Mouse (Mus musculus) forebrain, postnatal 0 days (tissue): Measurements from ENCODE around the gene Haus2. TPM values are rescaled to one million over a fixed set of nuclear protein-coding genes. Genes with fewer than 3 reads are reported as not detected.

ENCODE experiments used
- ATAC-seq: fragments of 200-750 bp; cut with Nextera tagmentation; 2 replicates; pipeline ENCODE4 v1.8.0; 2017; ENCODE audit warnings: mild to moderate bottlenecking, moderate library complexity
- DNase-seq: peaks from one replicate; pipeline ENCODE4 v3.0.0-alpha.2; 2015
- H3K27ac ChIP-seq: fragments of 300-500 bp; sonication (generic); 2 replicates; pipeline ENCODE4 v1.5.1; 2014; ENCODE audit warnings: low read depth, mild to moderate bottlenecking, antibody characterized with exemption, low read length, moderate library complexity, mixed read lengths
- H3K27me3 ChIP-seq: fragments of 300-500 bp; sonication (generic); 2 replicates; pipeline ENCODE4 v1.6.1; 2014; ENCODE audit warnings: mild to moderate bottlenecking, low read length, mixed read lengths; ENCODE audit not compliant: insufficient read depth
- H3K36me3 ChIP-seq: fragments of 300-500 bp; sonication (generic); 2 replicates; pipeline ENCODE4 v1.6.1; 2014; ENCODE audit warnings: mild to moderate bottlenecking, moderate library complexity; ENCODE audit not compliant: insufficient read depth
- H3K4me1 ChIP-seq: fragments of 300-500 bp; sonication (generic); 2 replicates; pipeline ENCODE4 v1.6.1; 2014; ENCODE audit warnings: antibody characterized with exemption; ENCODE audit not compliant: insufficient read depth
- H3K4me2 ChIP-seq: fragments of 300-500 bp; sonication (generic); 2 replicates; pipeline ENCODE4 v1.6.1; 2014; ENCODE audit warnings: low read depth, mild to moderate bottlenecking, moderate library complexity
- H3K4me3 ChIP-seq: fragments of 300-500 bp; sonication (generic); 2 replicates; pipeline ENCODE4 v1.5.1; 2014; ENCODE audit warnings: low read depth, low read length, mixed read lengths
- H3K9ac ChIP-seq: fragments of 300-500 bp; sonication (generic); 2 replicates; pipeline ENCODE4 v1.6.1; 2014; ENCODE audit warnings: mild to moderate bottlenecking
- H3K9me3 ChIP-seq: fragments of 300-500 bp; sonication (generic); 2 replicates; pipeline ENCODE4 v1.6.1; 2016; ENCODE audit warnings: low read length
- CTCF ChIP-seq: sonication (generic); IDR thresholded peaks from 2 replicates; pipeline ENCODE4 v1.5.1; 2016; ENCODE audit warnings: antibody characterized with exemption, control low read depth, low read depth
- WGBS: fragments of 180-500 bp; shearing (Covaris S2); extraction: QIAGEN DNeasy Blood & Tissue Kit; methylation state at CpG from one replicate; pipeline ENCODE4 v1.1.7; 2014; 5-methylcytosine and 5-hydroxymethylcytosine counted together
- polyA plus RNA-seq: library from polyadenylated mRNA; unstranded; fragments of >200 nt; fragmentation: Nextera tagmentation; extraction: Ambion mirVana; gene quantifications from 2 replicates; pipeline ENCODE4 v1.2.1, GENCODE M21; 2015
- total RNA-seq: library from RNA; depleted of rRNA; stranded (reverse); fragments of >200 nt; gene quantifications from 2 replicates; pipeline ENCODE4 v1.2.3, GENCODE M21; 2014

Haus2 gene
- total and polyA plus RNA-seq, 2 experiments from 2014 or later, result 30.6 to 36.8 TPM

- Histone ChIP-seq H3K27me3 (no peaks in the 10 kb centered on the region), H3K36me3 (peaks cover 34% of the 10 kb centered on the region), H3K4me3 (no peak overlapping the region), H3K4me2 (no peak overlapping the region), H3K9me3 (no peaks in the 10 kb centered on the region), H3K4me1 (no peaks in the 10 kb centered on the region), H3K9ac (no peak overlapping the region), H3K27ac (no peak overlapping the region)
- 100% methylated on average over 1 of the region's 1 CpGs for WGBS
- DNase-seq (no peak), ATAC-seq (no peak)
- peak; percentile 34 for TF ChIP-seq CTCF
These were observed 10.4 kb downstream of the Haus2 start for GRCm38 (mm10) chr2:120619538-120619937.

- H3K27ac ChIP-seq, result no peak overlapping the region
- DNase-seq, result no peak
- no peaks in the 10 kb centered on the region for H3K9me3 ChIP-seq
- TF ChIP-seq CTCF, result no peak
- H3K4me1 ChIP-seq, result no peaks in the 10 kb centered on the region
- no peak overlapping the region for H3K9ac ChIP-seq
- peaks cover 21% of the 10 kb centered on the region for H3K36me3 ChIP-seq
- no peak for ATAC-seq
- H3K4me2 ChIP-seq, result no peak overlapping the region
- no peak overlapping the region for H3K4me3 ChIP-seq
- H3K27me3 ChIP-seq, result no peaks in the 10 kb centered on the region
These were observed 13.7 kb downstream of the Haus2 start for GRCm38 (mm10) chr2:120622920-120623319.

GRCm38 (mm10) chr2:120628076-120628865 lies 19.1 kb downstream of the Haus2 start:
- Histone ChIP-seq H3K4me3 (peak overlapping the region; percentile 64), H3K9me3 (no peaks in the 10 kb centered on the region), H3K27ac (peak overlapping the region; percentile 6; the same call in 1 of the 2 replicates), H3K27me3 (no peaks in the 10 kb centered on the region), H3K4me2 (peak overlapping the region; percentile 74), H3K36me3 (no peaks in the 10 kb centered on the region), H3K9ac (peak overlapping the region; percentile 68), H3K4me1 (peaks cover 6% of the 10 kb centered on the region; the same call in 1 of the 2 replicates)
- peak; percentile 4; the same call in 1 of the 2 replicates for ATAC-seq
- WGBS, result 29% methylated on average over 10 of the region's 10 CpGs
- no peak for TF ChIP-seq CTCF
- DNase-seq, result no peak

GRCm38 (mm10) chr2:120628886-120629735 lies 19.9 kb downstream of the Haus2 start, which contains the start of gene Stard9:
Gene Stard9 (plus strand): TSS chr2:120629121.
- Histone ChIP-seq H3K36me3 (no peaks in the 10 kb centered on the region), H3K4me1 (peaks cover 6% of the 10 kb centered on the region; the same call in 1 of the 2 replicates), H3K9ac (peak within 1 kb of the TSS; percentile 68), H3K9me3 (no peaks in the 10 kb centered on the region), H3K27ac (peak within 1 kb of the TSS; percentile 15), H3K4me3 (peak within 1 kb of the TSS; percentile 64), H3K27me3 (no peaks in the 10 kb centered on the region), H3K4me2 (peak within 1 kb of the TSS; percentile 74)
- WGBS, result 2% methylated on average over 36 of the region's 36 CpGs
- peak; percentile 43 for TF ChIP-seq CTCF
- DNase-seq (peak; percentile 98), ATAC-seq (peak; percentile 100)

DNA sequence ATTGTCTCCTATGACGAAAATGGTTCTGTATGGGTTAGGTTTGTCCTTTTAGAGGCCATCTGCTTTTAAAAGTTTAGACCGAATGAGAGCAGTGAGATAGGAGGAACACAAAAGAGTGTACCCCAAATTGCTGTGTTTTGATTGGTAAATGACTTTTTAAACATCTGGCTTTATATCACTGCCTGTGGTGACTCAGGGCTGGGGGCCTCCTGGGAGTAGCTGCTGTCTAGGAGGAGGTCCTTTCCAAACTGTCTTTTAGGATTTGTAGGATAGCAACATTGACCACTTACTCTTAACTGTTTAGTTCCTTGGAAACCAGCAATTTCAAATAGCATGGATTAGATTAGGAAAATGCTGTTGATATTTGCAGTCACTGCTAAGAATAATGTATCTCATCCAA lies 21.1 kb downstream of the Haus2 start:
- H3K27ac ChIP-seq, result no peak overlapping the region
- H3K36me3 ChIP-seq, result no peaks in the 10 kb centered on the region
- ATAC-seq (no peak), DNase-seq (no peak)
- H3K4me2 ChIP-seq, result no peak overlapping the region
- H3K4me1 ChIP-seq, result peaks cover 6% of the 10 kb centered on the region; the same call in 1 of the 2 replicates
- H3K4me3 ChIP-seq, result no peak overlapping the region
- WGBS, result 89% methylated on average over 2 of the region's 2 CpGs
- H3K9ac ChIP-seq, result no peak overlapping the region
- no peak for TF ChIP-seq CTCF
- H3K27me3 ChIP-seq, result no peaks in the 10 kb centered on the region
- no peaks in the 10 kb centered on the region for H3K9me3 ChIP-seq

GRCm38 (mm10) chr2:120630655-120631054 lies 21.5 kb downstream of the Haus2 start:
- TF ChIP-seq CTCF, result no peak
- H3K36me3 ChIP-seq, result no peaks in the 10 kb centered on the region
- DNase-seq, result no peak
- ATAC-seq, result no peak
- no peak overlapping the region for H3K9ac ChIP-seq
- no peaks in the 10 kb centered on the region for H3K9me3 ChIP-seq
- 71% methylated on average over 2 of the region's 2 CpGs for WGBS
- H3K4me2 ChIP-seq, result no peak overlapping the region
- no peaks in the 10 kb centered on the region for H3K27me3 ChIP-seq
- no peak overlapping the region for H3K4me3 ChIP-seq
- H3K4me1 ChIP-seq, result peaks cover 6% of the 10 kb centered on the region; the same call in 1 of the 2 replicates
- H3K27ac ChIP-seq, result no peak overlapping the region
